Mouse (Mus musculus) testis, adult 2 months (tissue): ENCODE data around the gene Meox1.

ENCODE experiments used
- CTCF ChIP-seq: fragments of 200-500 bp; IDR thresholded peaks from 2 replicates; pipeline ENCODE4 v1.5.1; 2012; ENCODE audit warnings: low read depth, mild to moderate bottlenecking, inconsistent platforms, low read length, moderate library complexity; ENCODE audit not compliant: control insufficient read depth, insufficient read depth, insufficient replicate concordance
- POLR2A ChIP-seq: fragments of 200-500 bp; IDR thresholded peaks from 2 replicates; pipeline ENCODE4 v1.6.1; 2012; ENCODE audit warnings: low read depth, mild to moderate bottlenecking, inconsistent platforms, low read length, moderate library complexity; ENCODE audit not compliant: control insufficient read depth

DNA sequence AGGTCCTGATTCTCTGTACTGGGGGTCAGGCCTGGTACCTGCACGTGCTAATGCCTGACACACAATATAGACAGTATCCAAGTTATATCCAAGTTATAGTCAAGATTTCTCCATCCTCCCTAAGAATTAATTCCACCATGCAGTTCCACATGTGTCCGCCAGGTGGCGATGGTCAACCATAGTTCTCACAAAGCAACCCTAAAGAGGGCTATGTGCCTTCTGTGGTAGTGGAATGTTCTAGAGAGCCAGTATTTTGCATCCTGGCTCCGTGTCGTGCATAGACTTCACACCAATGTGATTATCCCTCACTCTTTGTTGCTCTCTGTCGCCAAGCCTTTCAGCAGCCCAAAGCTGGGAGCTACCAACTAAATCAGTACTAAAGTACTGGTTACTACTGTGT, 25.5 kb upstream of the Meox1 start:
- TF ChIP-seq CTCF: peak; percentile 65; the same call in 1 of the 2 replicates
- TF ChIP-seq POLR2A: no peak
